Mouse (Mus musculus): Measurements from ENCODE around the gene Olfr119.

DNA sequence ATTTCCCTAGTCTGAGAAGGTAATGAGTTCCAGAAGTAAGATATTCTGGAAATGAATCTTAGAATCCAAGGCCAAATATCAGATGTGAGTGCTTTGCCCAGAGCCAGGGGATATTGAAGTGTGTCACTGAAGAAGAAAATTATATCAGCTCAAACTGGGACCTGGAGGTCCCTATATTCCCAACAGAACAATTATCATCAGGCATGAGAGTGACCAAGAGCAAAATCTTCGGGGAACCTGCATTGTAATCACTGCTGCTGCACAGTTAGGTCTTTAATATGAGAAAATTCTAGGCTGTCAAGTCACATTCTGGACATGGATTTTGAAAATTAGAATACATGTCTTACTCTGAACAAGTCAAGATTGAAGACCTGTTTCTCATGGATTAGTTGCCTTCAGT, 32.7 kb upstream of the Olfr119 start, which contains the start of gene Olfr117:
- TF ChIP-seq CTCF (IDR thresholded peaks at IDR 0.05; ENCODE audit: low read depth) (no peak), EP300 (IDR thresholded peaks at IDR 0.05; ENCODE audit: low read depth) (no peak)
